Mouse (Mus musculus): ENCODE data around the gene March1.

Gene March1

DNA sequence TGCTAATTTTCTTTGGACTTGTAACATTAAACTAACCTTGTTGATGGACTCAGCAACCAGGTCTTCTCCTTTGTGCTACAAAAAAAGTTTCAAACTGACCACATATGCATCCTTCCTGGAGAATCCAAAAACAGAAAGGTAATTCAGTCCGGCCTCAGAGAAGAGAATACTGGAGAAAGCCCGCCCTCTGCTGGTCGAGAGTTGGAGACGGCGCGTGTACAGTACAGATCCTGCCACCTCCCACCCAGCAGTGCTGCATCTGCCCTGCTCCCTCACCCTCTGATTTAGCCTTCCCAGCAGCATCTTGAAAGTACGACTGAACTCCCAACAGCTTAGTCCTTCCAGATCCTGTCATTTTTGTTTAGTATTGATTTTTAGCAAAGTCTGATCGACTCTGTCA lies 878.0 kb downstream of the March1 start:
- DNase-seq (ENCODE audit: inconsistent age in 2 of 2, low spot score in 1 of 2) = peak; percentile 59 to 85

DNA sequence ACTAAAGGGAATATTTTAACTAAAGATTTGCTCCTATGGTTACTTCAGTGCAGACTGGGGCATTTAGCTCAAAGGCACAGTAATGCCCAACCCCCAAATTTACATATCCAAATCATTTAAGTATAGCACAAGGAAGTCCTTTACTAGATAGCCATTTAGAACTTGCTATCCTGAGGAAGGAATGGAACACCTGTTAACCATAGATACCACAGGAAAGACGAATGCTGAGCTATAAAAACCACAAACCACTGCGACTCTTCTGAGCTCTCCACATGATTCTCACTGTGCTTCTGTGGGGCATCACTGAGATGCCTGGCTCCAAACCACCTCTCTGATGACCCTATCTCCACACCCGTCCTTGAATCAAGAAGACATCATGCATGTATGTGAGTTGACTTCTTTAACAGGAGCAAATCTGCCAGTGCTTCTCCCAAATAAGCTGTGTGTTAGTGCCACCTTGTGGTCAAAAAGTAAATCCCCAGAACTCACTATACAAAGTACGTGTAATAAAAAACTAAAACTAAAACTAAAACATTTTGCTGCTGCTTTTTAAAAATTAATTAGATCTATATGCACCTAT lies 879.4 kb downstream of the March1 start:
- peak in 1 of 2 experiments; percentile 69 for DNase-seq (ENCODE audit: inconsistent age in 2 of 2, low spot score in 1 of 2)

DNA sequence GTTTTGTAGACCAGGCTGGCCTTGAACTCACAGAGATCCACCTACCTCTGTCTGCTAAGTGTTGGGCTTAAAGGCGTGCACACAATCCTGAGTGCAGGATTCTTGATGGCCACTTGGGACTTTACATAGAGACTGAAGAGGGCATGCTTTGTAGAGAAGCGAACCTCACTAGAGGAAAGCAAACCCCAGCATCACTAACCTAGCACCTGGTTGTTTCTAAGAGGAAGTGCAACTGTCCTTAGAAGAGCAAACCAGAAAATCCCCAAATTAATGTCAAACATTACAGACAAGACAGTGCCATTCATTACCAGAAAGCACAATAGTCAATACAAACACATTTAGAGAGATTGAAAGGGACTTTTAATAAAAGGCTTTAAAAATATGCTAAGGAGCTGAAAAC lies 885.7 kb downstream of the March1 start:
- DNase-seq (ENCODE audit: inconsistent age in 2 of 2, low spot score in 1 of 2) = no peak

DNA sequence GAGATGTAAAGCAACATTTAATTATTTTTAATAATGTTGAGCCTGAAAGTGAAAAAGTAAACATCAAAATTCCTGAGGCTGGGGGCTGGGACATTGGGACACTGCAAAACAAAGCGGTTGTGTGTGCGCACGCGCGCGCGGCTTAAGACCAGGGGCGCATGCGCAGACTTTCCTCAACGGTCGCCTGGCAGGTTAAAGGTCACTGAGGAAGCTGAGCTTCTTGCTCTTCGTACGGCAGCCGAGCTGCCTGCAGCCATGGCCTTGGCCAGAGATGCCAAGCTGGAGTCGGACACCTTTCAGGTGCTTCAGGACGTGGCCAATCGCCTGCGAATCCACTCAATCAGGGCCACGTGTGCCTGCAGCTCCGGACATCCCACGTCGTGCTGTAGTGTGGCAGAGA lies 893.8 kb downstream of the March1 start, which contains the start of gene Tktl2:
Gene Tktl2 (plus strand): TSS at position 220 of the 400 bp plus-strand sequence.
- DNase-seq (ENCODE audit: inconsistent age in 2 of 2, low spot score in 1 of 2) = no peak

DNA sequence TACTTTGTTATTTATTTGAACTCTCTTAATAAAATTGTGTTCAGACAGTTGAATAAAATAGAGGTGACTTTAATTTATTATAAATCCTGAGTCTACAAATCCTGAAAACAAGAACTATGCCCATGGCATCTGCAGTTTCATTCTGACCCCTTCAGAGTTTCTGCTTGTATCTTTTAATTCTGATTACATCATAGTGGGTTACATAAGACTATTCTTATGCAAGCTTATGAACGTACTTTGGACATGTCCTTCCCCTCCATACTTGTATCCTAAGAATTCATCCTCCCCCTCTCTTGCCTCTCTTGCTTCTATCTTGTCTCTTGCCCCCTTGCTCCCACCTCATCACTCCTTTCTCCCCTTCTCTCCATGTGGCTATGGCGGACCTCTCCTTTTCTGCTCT lies 901.4 kb downstream of the March1 start:
- no peak for DNase-seq (ENCODE audit: inconsistent age in 2 of 2, low spot score in 1 of 2)

DNA sequence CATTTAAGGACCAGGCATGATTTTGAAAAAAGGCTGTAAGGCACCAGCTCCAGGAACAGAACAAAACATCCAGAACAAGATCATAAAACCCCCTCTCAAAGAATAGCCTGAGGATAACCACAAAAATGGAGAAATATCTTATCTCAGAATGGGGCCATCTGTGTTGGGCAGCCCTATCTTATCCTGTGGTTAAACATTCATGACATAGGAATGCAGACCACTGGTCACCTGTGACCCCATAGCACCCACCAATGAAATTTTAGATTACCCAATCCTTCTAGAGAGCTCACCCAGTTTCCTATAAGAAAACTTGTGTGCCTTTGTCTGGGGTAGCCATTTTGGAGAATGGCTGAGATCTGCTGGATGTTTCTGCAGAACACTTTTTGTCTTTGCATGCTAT lies 902.9 kb downstream of the March1 start:
- no peak for DNase-seq (ENCODE audit: inconsistent age in 2 of 2, low spot score in 1 of 2)
